Mouse (Mus musculus) c-Kit-positive CD71-positive TER-119-positive erythroid progenitor cells, embryonic 14.5 days (primary cell): ENCODE results near the gene Smarcc2.
"Not testable (repeated sequence)": the region's sequence is repeated elsewhere in the genome, so short reads cannot be mapped to it uniquely, and the experiment has no call there.

Experiments
- DNase-seq: peaks from one replicate; pipeline ENCODE4 v3.0.0-alpha.2; 2013; ENCODE audit warnings: low spot score

Smarcc2 gene

GRCm38 (mm10) chr10:128493695-128494666 is 34.9 kb downstream of the Smarcc2 start, which contains the start of gene Myl6:
TSS of gene Myl6 (minus strand) at chr10:128494145.
- peak; percentile 98 for DNase-seq

DNA sequence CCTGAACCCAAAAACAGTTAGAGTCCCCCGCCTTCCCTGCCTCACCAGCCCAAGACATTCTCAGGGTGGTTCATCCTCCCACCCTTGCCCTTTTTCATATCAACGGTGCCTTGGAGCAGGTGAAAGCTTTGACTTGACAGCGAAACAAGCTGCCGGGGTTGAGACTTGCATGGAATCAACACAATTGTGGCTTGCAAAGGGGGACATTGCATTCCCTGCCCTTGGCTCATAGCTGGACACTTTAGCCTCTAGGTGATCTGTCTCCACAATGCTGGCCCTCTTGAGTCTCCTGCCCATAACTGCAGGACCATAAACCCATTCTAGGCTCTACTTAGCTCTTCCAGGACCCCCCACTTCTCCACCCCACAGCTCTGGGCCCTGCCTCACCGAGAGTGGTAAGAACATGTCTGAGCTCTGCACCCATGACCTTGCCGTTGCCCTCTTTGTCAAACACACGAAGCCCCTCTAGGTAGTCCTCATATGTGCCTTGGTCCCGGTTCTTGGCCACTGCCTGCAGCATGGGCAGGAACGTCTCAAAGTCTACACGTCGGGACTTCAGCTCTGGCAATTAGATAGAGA is 35.7 kb downstream of the Smarcc2 start:
- DNase-seq: no peak

GRCm38 (mm10) chr10:128495270-128495669 is 36.2 kb downstream of the Smarcc2 start:
- no peak for DNase-seq

DNA sequence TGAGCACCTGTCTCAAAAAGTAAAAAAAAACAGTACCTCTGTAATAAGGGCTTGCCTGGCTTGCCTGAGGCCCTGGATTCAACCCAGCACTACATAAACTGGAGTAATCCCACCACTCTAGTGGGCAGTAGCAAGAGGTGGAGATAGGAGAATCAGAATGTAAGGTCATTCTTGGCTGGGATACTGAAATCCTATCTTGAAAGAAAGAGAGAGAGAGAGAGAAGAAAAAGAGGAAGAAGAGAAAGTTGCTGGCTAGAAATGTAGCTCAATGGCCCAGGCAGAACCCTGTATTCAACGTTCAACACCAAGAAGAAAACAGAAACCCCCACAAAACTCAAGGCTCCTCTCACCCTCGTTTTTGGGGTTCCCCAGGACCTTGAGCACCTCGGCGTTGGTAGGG is 36.9 kb downstream of the Smarcc2 start:
- no peak for DNase-seq

DNA sequence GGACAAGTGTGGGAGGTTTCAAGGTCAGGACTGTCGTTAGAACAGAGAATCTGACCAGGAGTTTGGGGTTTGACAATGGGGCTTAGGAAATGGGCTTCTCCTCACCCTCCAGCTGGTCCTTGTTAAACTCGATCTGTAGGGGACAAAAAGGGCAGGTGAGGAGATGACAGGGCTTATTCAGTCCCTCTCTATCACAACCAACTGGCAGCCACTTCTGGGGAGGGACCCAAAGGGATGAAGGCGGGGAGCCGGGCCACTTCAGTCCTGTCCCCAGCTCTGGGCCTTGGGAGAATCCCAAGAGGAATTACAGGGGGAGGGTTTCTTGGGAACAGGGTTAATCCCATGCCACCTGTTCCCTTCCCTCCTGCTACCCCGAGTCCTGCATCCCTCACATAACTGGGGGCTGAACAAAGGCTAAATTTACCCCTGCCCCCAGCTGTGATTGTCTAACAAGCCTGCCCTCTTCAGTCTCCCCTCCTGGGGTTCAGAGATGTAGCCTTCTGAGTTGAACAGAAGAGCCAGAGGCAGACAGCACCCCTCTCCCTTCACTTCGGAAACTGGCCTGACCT is 37.5 kb downstream of the Smarcc2 start:
- no peak for DNase-seq

- DNase-seq: no peak
Observed at GRCm38 (mm10) chr10:128497134-128497737, 38.2 kb downstream of the Smarcc2 start.

GRCm38 (mm10) chr10:128498590-128498989 is 39.5 kb downstream of the Smarcc2 start, which contains the start of gene Myl6b:
TSS of gene Myl6b (minus strand) at chr10:128498685.
- peak; percentile 92 for DNase-seq

GRCm38 (mm10) chr10:128499116-128499671 is 40.1 kb downstream of the Smarcc2 start:
- DNase-seq: peak; percentile 47

DNA sequence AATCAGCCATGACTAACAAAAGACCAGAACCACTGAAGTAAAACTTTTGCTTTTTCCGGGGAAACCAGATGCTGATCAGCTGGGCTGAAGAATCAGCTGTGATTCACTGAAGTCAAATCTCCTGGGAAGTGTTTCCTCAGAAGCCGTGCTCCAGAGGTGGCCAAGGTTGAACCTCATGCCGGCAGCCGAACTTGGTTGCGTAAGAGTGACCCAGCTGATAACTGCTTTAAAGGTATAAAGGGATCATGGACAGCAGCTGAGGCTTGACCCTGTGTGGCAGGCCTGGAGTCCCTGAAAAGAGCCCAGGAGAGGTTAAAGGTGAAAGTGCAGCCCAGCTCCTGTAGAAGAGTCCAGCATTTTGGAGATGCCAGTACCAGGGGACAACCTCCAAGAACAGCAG is 43.3 kb downstream of the Smarcc2 start:
- no peak for DNase-seq

GRCm38 (mm10) chr10:128503532-128503931 is 44.5 kb downstream of the Smarcc2 start:
- no peak for DNase-seq

- DNase-seq: no peak
Observed at GRCm38 (mm10) chr10:128504012-128504411, 45.0 kb downstream of the Smarcc2 start.

GRCm38 (mm10) chr10:128504641-128505370 is 45.8 kb downstream of the Smarcc2 start:
- no peak for DNase-seq

DNA sequence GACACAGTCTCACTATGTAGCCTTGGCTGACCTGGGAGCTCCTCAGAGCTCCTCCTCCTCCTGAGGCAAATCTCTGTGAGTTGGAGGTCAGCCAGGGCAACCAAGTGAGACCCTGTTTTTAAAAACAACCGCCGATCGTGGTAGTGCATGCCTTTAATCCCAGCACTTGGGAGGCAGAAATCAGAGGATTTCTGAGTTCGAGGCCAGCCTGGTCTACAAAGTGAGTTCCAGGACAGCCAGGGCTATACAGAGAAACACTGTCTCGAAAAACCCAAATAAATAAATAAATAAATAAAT is 46.3 kb downstream of the Smarcc2 start:
- DNase-seq: not testable (repeated sequence)

DNA sequence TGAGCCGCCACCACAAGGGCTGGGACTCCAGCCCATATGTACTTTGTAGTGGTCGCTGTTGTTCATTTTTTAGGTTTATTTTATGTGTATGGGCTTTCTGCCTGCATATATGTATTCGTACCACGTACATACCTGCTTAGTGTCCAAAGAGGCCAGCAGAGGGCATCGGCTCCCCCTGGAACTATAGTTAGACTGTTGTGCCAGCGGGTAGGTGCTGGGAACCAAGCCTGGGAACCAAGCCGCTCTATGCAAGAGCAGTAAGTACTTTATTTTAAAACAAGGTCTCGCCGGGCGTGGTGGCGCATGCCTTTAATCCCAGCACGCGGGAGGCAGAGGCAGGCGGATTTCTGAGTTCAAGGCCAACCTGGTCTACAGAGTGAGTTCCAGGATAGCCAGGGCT is 46.9 kb downstream of the Smarcc2 start:
- no peak for DNase-seq

DNA sequence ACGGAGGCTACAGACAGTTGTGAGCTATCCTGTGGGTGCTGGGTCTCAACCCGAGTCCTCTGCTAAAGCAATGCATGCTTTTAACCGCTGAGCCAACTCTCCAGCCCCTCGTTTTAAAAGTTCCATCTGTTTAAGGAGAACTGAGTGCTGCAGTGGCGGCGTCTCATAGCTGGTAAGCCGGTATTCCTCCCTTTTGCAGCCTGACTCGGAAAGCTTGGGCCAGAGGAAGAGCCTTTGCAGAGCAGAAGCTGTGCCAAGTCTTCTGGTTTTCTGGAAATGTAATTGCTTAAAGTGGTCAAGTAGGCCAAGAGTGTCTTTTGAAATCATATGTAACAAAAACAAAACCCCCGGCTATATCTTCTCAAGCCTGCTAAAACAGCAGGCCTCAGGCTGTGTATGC is 49.2 kb downstream of the Smarcc2 start:
- DNase-seq: no peak

DNA sequence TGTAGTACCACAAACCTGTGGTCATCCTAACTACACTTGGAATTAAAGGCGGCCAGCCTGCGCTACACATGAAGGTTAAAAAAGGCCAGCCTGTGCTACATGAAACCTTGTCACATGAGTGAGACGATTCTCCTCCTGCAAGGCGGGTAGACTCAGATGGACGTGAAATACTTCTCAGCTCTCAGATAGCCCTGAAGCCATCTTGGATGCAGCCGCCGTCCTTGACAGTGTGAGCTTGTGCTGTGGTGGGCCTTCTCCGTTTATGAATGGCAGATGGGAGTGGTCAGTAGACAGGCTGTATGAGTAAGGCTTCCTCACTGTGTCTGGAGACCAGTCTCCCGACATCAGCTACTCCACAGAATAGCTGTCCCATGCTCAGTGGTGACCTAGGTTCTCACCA is 50.2 kb downstream of the Smarcc2 start:
- DNase-seq: no peak

- DNase-seq: no peak
Observed at GRCm38 (mm10) chr10:128509831-128510230, 50.8 kb downstream of the Smarcc2 start.

DNA sequence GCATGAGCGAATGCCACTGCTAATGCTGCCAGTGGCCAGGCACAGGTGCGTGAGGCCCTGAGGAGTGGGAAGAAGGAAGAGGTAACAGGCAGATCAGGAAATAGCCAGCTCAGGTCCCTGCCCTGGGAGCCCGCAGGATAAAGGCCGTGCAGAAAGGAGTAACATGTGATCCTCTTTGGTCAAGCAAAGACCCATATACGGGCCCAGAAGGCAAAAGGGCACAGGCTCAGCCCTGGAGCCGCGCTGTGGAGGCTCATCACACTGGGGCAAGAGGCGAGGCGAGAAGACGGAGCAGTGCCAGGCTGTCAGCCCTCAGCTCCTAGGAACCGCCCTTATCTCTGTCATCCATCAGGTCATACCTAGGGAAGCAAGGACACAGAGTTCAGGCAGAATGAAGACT is 51.3 kb downstream of the Smarcc2 start:
- no peak for DNase-seq

- no peak for DNase-seq
Observed at GRCm38 (mm10) chr10:128511189-128511588, 52.1 kb downstream of the Smarcc2 start.

DNA sequence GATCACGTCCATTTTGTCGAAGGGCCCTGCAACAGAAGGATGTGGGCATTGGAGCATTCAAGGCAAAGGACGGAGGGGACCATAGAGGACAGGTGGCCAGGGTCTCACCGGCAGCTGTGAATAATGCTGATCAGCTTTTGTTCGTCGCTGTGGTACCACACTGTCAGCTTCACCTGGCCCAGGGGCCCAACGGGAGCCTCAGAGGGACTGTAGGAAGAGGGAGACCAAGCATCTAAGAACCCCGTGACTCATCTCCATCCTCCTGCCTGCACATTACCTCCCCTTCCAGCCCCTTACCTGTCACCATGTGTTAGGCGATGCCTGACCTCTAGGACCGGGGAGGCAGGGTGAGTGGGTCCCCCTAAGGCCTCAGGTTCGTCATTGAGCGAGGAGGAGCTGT is 52.7 kb downstream of the Smarcc2 start:
- no peak for DNase-seq

DNA sequence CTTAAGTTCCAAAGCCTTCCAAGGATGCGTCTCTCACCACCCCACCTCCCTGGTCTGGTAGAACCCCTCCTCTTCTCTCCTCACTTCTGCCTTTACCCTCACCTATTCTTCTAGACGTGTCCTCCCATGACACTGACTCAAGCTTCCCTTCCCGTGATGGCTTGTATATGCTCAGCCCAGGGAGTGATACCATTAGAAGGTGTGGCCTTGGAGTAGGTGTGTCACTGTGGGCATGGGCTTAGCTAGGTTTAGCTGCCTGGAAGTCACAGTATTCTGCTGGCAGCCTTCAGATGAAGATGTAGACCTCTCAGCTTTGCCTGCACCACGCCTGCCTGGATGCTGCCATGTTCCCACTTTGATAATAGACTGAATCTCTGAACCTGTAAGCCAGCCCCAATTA is 56.0 kb downstream of the Smarcc2 start:
- no peak for DNase-seq

DNA sequence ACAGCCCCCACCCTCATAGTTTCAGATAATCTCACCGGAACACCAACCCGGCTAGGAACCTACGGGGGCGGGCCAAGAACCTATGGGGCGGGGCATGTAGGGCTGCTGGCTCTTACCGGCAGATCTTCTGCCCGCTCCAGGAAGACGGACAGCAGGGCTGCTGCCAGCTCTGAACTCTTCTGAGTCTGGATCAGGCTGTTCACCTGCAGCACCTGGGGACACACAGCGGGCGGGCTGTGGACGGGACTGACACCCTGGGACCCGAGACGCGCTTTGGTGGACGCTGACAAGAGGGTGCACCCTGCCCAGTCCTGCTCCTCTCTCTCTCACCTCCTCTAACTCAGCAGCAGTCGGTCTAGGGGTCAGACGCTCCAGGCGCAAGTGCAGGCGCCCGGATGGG is 57.0 kb downstream of the Smarcc2 start:
- no peak for DNase-seq
